Mouse (Mus musculus) cerebellum, postnatal 14 days (tissue): Measurements from ENCODE around the gene Zc3hav1.

Source experiments
- DNase-seq, 2 experiments: peaks; one replicate each; pipeline ENCODE4 v3.0.0; 2021; ENCODE audit warnings: mixed read lengths in 2 of 2

The Zc3hav1 gene

GRCm38 (mm10) chr6:38351930-38352329, 2.5 kb downstream of the Zc3hav1 start:
- no peak for DNase-seq

GRCm38 (mm10) chr6:38349806-38350205, 4.6 kb downstream of the Zc3hav1 start:
- no peak for DNase-seq

- DNase-seq, result no peak
Observed at GRCm38 (mm10) chr6:38348811-38349453, 5.5 kb downstream of the Zc3hav1 start.

DNA sequence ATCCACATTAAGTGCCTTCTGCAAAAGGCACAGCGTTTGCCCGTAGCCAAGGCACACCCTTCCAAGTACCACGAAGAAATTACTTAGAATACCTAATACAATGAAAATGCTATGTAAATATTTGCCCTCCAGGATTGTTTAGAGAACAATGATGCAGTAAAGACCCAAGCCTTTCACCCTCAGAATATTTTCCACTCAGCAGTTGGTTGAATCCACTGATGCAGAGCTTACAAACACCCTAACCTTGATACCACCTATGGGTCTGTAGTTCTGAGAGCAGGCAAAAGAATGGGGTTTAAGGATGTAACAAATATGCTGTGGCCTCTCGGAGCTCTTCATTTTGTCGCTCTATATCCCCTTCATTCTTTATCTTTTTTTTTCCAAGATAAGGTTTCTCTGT, 6.5 kb downstream of the Zc3hav1 start:
- DNase-seq, result no peak

DNA sequence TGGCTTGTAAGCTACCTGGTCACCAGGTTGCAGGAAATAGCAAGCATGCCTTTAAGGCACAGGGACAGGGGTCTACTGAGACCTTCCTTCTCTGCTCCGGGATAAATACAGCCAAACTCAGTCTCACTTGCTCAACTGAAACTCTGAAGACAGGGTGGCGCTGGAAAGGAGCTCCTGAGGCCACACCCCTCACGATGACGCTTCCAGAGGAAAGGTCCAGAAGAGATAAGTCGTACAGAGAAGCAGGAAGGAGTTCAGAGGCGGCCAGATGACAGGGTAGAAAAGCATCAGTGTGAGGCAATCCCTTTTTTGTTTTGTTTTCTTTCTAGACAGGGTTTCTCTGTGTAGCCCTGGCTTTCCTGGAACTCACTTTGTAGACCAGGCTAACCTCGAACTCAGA, 8.6 kb downstream of the Zc3hav1 start:
- no peak for DNase-seq

DNA sequence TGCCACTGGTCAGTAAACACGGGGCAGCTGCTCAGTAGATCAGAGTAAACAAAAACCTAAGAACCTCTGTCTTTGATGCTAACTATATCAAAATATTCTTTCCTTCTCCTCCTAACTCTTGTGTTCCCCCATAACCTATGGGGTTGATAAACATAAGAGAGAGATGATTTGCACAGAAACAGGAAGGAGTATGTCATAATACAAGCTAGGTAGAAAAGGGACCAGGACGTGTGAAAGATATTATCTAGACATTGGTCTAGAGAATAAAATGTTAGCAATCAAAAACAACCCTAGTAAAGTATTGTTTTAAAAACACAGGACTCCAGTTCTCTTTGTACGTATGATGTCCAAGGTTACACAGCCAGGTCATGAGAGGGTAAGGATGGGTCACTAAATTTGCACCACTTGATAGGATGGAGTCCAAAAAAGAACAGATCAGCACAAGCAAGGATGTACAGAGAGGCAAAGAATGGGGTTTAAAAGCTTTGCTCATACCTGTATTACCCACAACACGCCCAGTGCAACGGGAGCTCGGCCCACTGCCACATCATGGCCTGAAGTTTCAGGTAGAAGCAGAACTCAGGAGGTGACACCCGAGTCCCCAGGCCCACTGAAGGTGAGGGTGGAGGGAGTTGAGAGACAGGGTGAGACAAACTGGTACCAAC, 10.3 kb downstream of the Zc3hav1 start:
- no peak for DNase-seq

GRCm38 (mm10) chr6:38343581-38343980, 10.8 kb downstream of the Zc3hav1 start:
- no peak for DNase-seq

DNA sequence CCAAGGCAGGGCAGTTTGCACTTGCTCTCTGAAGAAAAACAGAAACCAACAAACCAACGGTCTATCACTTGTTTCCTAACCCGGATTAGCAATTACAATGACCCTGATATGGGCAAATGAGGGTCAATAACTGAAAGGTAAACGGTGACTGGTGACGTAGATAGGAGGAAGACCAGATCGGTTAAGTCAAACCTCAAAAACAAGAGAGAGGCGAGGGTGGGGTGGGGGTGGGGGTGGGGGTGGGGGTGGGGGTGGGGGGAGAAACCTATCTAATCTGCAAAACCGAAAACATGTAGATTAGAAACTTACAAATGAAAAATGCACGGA, 11.8 kb downstream of the Zc3hav1 start:
- no peak for DNase-seq

- peak; percentile 58 to 73 for DNase-seq
Observed at GRCm38 (mm10) chr6:38341751-38342665, 12.4 kb downstream of the Zc3hav1 start.

- DNase-seq, result no peak
Observed at GRCm38 (mm10) chr6:38339078-38339477, 15.3 kb downstream of the Zc3hav1 start.

- DNase-seq, result no peak
Observed at GRCm38 (mm10) chr6:38337951-38338350, 16.5 kb downstream of the Zc3hav1 start.

DNA sequence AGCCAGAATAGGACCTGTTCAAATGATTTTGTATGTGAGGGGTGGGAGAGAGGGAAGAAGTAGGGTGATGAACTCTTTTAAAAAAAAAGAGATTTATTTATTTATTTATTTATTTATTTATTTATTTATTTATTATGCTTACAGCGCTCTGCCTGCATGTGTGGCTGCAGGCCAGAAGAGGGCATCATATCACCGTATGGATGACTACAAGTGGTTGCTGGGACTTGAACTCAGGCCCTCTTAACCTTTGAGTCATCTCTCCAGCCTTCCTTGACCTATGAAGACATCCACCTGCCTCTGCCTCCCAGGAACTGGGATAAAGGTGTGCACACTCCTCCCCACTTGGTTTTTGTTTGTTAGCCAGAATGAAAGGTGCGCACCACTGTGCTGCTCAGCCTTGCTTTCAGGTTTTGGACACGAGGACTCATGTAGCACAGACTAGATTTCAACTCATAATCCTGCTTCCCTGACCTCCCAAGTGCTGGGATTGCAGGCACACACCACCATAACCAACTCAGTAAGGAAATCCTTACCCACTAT, 17.2 kb downstream of the Zc3hav1 start:
- no peak for DNase-seq

- DNase-seq, result no peak
Observed at GRCm38 (mm10) chr6:38335264-38335663, 19.1 kb downstream of the Zc3hav1 start.

DNA sequence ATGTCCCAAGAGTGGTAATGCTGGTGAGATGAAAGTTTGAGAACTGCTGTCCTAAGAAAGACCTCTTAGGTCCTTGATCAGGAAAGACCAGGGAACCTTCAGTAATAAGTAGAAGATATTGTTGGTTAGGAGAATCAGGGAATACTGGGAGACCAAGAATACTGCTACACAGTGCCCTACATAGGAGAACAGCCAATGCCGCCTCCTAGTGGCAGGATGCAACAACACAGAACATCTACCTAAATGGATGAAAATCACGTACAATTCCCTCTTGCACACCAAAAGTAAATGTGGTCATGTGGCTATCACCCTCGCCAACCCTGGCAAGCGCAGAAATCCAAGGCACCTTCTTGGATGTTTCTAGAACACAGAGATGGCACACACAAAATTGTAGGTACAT, 27.8 kb downstream of the Zc3hav1 start:
- DNase-seq, result peak; percentile 71 to 78

DNA sequence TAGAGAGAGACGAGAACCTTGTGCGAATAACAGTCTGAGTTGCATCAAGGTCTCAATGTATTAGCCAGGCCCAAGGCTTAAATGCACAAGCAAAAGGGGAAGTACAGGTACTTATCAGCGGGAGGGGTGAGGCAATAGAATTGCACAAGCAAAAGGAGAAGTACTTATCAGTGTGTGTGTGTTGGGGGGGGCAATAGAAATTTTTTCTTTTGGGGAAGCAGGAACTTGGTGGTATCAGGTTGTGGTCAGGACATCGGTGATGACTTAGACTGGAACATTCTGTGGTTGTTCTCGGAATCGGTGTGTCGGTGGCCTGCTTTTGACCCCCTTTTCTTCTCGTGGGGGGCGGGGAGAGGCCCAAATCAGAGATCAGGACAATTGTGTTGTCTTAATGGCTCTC, 33.8 kb downstream of the Zc3hav1 start:
- no peak for DNase-seq

DNA sequence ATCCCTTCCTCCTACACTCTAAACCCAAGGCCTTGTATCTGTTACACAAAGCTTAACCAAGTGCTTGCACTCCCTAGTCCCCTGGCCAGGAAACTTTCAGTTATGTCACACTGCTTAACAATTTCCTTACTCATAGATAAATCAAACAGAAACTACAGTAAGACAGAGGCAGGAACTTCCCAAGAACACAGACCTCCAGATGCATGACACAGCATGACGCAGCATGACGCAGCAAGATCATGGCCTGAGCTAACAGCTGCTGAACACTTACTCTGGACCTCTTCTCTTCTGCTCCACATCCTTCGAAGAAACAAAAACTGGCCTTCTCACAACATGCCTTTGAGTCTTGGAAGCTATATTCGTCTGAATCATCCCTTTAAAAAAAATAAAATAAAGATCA, 38.4 kb downstream of the Zc3hav1 start:
- no peak for DNase-seq

- DNase-seq, result no peak
Observed at GRCm38 (mm10) chr6:38309741-38310140, 44.7 kb downstream of the Zc3hav1 start.

DNA sequence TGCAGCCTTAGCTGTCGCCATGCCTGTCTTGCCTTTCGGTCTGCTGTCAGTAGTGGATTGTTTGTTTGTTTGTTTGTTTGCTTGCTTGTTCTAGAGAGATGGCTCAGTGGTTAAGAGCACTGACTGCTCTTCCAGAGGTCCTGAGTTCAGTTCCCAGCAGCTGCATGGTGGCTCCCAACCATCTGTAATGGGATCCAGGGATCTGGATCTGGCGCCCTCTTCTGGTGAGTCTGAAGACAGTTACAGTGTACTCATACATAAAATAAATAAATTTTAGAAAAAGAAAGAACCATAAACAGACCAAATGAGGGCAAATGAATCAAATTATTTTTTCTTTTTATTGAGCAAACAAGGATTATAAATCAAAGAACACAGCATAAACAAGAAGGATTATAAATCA, 49.4 kb downstream of the Zc3hav1 start:
- DNase-seq, result peak in 1 of 2 experiments; percentile 9

- peak; percentile 67 to 76 for DNase-seq
Observed at GRCm38 (mm10) chr6:38298761-38299401, 55.5 kb downstream of the Zc3hav1 start, which contains the start of gene Zc3hav1l. Zc3hav1l (minus strand) TSS chr6:38299259.

DNA sequence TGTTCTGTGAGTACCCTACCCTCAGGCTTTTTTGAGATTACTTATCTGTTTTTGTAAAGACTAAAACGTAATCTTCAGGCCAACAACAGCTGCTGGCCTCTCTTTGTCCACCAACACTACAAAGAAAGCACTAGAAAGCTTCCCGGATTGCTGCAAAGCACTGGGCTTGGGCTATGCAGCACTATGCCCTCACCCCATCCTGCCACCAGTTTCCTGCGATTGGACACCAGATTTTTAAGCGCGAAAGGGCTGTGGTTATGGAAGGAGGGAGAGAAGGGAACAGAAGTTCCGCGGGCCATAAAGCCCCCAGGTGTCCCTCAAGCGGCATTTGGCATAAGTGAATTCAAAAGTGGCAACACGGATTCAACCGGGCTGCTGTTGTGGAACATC, 56.2 kb downstream of the Zc3hav1 start:
- DNase-seq, result peak; percentile 22 to 28

DNA sequence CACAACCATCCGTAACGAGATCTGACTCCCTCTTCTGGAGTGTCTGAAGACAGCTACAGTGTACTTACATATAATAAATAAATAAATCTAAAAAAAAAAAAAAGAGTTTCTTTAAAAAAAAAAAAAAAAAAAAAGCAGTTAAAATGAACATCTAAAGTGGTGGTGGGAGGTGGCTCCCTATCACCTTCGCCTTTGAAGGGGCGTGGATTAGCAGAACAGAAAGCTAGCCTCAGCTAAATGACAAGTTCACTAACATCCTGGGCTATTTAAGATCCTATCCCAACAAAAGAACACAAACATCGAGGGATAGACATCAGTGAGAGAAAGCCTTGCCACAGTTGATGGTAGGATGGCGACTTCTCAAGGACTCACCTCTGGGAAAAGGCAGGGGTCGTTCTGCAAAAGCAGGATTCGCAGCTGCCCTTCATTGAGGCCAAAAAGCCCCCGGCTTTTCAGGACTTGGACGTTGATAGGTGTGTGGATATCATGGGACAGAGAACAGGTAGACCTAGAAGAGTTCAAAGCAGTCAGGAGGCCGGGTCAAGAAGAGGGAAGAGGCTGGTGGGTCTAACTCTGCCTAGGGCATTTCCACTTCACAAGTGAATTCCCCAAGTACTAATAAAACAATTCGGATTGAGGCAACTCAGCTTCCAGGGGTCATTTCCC, 56.7 kb downstream of the Zc3hav1 start:
- no peak for DNase-seq

- no peak for DNase-seq
Observed at GRCm38 (mm10) chr6:38293708-38294107, 60.7 kb downstream of the Zc3hav1 start.
